Mouse (Mus musculus) thymus, postnatal 25 days (tissue): Measurements from ENCODE around the gene Aldh5a1.

Source experiments
- DNase-seq: peaks from one replicate; pipeline ENCODE4 v3.0.0; 2022

Aldh5a1 gene

DNA sequence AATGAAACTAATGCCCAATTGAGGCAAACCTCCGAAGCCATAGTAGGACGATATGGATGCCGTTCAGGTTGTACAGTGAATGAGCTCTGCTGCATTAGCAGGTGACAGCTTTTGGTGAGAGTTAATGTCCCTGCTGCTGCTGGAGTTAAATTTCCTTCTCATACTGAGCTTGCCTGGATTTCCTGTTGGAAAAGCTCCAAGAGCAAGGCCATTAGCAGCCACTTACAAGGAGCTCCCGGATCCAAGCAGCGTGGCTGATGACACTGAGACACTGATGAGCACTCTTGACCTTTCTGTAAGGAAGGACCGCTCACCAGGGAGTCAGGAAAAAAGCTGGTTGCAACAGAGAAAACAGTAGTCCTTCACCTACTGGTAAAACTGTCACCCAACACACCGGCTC, 75.4 kb downstream of the Aldh5a1 start:
- no peak for DNase-seq

- DNase-seq, result no peak
These were observed 76.4 kb downstream of the Aldh5a1 start for GRCm38 (mm10) chr13:24861084-24861483.

GRCm38 (mm10) chr13:24859115-24859514, 78.3 kb downstream of the Aldh5a1 start:
- DNase-seq, result no peak
